Mouse (Mus musculus): ENCODE results near the gene Prdx5. TPM values are rescaled to one million over a fixed set of nuclear protein-coding genes. Genes with fewer than 3 reads are reported as not detected.

Gene Prdx5
- polyA plus RNA-seq, 1 experiment from 2014 or later: 90.5 TPM

DNA sequence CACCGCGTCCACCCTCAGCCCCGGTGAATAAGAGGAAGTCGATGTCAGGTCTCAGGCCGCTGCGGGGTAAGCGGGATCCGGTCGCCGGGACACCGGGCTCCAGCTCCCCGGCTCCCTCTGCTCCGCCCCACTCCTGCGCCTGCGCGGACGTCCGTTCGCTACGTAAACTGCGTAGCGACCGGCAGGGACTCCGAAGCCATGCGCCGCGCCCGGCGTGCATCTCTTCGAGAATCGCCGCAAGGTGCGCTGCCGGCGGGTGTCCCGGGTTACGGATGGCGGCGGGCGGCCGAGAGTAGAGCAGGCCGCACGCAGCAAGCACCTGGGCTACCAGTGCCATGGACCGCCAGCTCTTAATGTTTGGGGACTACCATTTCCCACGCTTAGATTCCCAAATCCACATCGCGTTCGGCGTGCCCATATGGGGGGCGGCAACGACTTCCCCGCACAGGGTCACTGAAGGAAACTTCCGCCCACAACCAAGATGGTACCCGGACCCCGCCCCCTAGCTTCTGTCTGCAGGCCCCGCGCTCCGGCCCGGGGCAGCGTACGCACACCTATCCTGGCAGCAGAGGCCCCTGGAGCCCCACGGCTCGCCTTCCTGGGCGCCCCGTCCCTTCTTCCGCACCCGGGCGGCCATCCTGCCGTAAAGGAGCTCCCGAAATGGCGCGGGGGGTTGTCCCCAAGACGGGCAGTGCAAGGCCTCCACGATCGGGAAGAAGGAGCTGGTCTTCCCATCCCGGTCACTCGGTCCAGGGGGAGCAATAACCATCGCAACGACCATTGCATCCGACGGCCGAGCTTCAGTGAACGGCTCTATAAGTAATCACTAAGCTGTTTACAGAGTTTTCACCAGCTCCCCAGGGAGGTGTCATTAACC lies 31.7 kb upstream of the Prdx5 start, which contains the start of gene Bad:
Bad (plus strand) TSS at position 490 of the 877 bp plus-strand sequence.
- peak within 1 kb of the TSS; percentile 69 for H3K4me3 ChIP-seq (ENCODE audit: low read depth, low read length)

DNA sequence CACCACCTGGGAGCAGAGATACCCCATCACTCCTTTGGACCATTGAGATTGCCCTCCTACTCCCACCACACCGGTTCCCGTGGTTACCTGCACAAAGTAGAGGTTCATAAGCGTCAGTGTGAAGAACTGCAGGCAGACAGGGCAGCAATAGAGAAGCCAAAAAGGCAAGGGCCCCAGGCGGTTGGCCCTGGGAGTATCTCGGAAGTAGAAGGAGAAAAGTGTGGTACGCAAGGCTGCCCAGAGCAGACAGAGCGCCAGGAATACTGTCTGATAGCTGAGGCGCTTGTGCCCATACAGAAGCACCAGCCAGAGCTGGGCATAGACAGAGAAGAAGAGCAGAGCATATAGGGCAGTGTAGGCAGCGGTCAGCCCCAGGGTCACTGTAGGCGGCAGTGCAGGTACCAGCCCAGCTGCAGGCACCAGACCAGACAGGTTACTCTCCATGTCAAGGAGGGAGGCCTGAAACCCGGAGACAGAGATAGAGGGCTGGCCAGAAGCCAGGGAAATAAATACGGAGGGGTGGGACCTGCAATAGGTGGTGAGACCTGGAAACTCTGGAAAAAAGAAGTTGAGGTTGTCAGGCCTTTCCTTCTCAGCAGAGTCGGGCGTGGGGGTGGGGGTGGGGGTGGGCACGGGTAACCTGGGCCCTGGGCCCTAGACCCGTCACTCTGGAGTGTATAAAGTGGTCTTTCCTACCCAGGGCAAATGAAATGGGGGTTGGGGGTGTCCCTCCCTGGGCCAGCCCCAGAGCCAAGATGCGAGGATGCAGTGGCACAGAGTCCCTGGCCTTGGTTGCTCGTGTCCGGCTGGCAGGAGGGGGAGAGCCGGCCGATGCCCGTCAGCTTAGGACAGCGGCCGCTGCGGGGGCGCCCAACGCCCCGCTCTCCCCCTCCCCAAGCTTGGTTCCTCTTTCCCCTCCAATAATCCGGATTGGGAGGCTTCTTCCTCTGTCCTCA lies 30.8 kb upstream of the Prdx5 start:
- H3K27ac ChIP-seq (replicated peaks; ENCODE audit: low read depth, low read length): no peak overlapping the region
- peaks cover 13% of the 10 kb centered on the region for H3K4me1 ChIP-seq (ENCODE audit: control insufficient read depth, insufficient read depth, low read length)
- WGBS: 22% methylated on average over 28 of the region's 29 CpGs
- no peaks in the 10 kb centered on the region for H3K36me3 ChIP-seq (ENCODE audit: control insufficient read depth, insufficient read depth, low read length)
- no peaks in the 10 kb centered on the region for H3K9me3 ChIP-seq (ENCODE audit: control insufficient read depth, low read length)
- H3K9ac ChIP-seq (ENCODE audit: low read length): peak overlapping the region; percentile 77
- DNase-seq (ENCODE audit: low spot score) (no peak), ATAC-seq (ENCODE audit: insufficient number of reproducible peaks, low FRiP score, low TSS enrichment, low read depth) (0 out of 2 replicates have a peak, but pooled peaks have one; percentile 19)
- H3K27me3 ChIP-seq (ENCODE audit: control insufficient read depth, insufficient read depth, low read length): peaks cover 7% of the 10 kb centered on the region
- H3K4me2 ChIP-seq (ENCODE audit: low read depth, severe bottlenecking): peak overlapping the region; percentile 88
- peak overlapping the region; percentile 69 for H3K4me3 ChIP-seq (ENCODE audit: low read depth, low read length)

More for the DNA sequence above, 31.7 kb upstream of the Prdx5 start, which contains the start of gene Bad:
- WGBS: under 1% methylated on average over 82 of the region's 83 CpGs
- Histone ChIP-seq H3K4me2 (ENCODE audit: low read depth, severe bottlenecking) (peak within 1 kb of the TSS; percentile 88), H3K9me3 (ENCODE audit: control insufficient read depth, low read length) (no peaks in the 10 kb centered on the region), H3K27ac (replicated peaks; ENCODE audit: low read depth, low read length) (peak within 1 kb of the TSS; percentile 72), H3K36me3 (ENCODE audit: control insufficient read depth, insufficient read depth, low read length) (no peaks in the 10 kb centered on the region), H3K9ac (ENCODE audit: low read length) (peak within 1 kb of the TSS; percentile 77), H3K27me3 (ENCODE audit: control insufficient read depth, insufficient read depth, low read length) (no peaks in the 10 kb centered on the region), H3K4me1 (ENCODE audit: control insufficient read depth, insufficient read depth, low read length) (peaks cover 13% of the 10 kb centered on the region)
- peak; percentile 98 for DNase-seq (ENCODE audit: low spot score)
- peak; percentile 75 for ATAC-seq (ENCODE audit: insufficient number of reproducible peaks, low FRiP score, low TSS enrichment, low read depth)

DNA sequence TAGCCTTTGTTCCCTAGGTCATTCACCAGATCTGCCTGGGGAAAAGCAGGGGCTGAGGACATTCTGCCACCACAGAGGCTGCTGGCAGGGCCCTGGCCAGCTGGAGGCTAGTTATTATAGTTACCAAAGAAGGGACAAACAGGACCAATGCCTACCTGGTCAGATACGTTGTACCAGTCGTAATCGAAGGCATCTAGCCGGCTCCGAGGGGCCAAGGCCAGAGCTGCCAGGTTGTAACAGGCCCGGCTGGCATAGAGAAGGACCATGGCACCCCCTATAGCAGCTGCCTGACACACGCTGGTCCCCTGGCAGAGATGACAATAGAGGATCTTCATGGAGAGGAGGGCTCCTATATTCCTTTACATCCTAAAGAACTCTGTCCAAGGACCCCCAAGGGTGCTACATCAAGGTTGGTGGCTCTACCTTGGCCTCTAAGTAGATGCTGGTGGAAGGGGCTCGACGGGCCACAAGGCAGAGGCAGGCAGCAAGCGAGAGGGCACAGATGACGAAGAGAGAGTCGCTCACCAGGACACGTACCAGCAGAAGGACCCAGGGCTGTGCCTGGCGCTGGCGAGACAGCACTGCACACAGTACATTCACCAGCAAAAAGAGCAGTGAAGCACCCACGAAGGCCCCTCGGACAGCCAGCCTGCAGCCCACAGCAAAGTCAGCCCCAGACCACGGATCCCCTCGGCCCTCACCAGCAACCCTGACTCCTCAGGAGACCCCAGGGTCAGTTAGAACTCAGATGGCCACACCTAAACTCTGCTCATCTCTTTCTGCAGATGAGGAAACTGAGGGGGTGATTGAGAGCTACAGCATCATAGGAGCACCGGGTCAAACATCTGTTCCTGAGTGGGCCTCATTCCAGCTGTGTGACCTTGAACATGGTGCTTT lies 29.4 kb upstream of the Prdx5 start:
- no peaks in the 10 kb centered on the region for H3K36me3 ChIP-seq (ENCODE audit: control insufficient read depth, insufficient read depth, low read length)
- ATAC-seq (ENCODE audit: insufficient number of reproducible peaks, low FRiP score, low TSS enrichment, low read depth) (no peak), DNase-seq (ENCODE audit: low spot score) (no peak)
- H3K9ac ChIP-seq (ENCODE audit: low read length): 0 out of 2 replicates have a peak overlapping the region, but pooled peaks have one; percentile 7
- H3K27ac ChIP-seq (replicated peaks; ENCODE audit: low read depth, low read length): no peak overlapping the region
- H3K27me3 ChIP-seq (ENCODE audit: control insufficient read depth, insufficient read depth, low read length): peaks cover 19% of the 10 kb centered on the region
- H3K9me3 ChIP-seq (ENCODE audit: control insufficient read depth, low read length): no peaks in the 10 kb centered on the region
- H3K4me1 ChIP-seq (ENCODE audit: control insufficient read depth, insufficient read depth, low read length): peaks cover 13% of the 10 kb centered on the region
- H3K4me2 ChIP-seq (ENCODE audit: low read depth, severe bottlenecking): no peak overlapping the region
- 90% methylated on average over 20 of the region's 20 CpGs for WGBS
- H3K4me3 ChIP-seq (ENCODE audit: low read depth, low read length): no peak overlapping the region

DNA sequence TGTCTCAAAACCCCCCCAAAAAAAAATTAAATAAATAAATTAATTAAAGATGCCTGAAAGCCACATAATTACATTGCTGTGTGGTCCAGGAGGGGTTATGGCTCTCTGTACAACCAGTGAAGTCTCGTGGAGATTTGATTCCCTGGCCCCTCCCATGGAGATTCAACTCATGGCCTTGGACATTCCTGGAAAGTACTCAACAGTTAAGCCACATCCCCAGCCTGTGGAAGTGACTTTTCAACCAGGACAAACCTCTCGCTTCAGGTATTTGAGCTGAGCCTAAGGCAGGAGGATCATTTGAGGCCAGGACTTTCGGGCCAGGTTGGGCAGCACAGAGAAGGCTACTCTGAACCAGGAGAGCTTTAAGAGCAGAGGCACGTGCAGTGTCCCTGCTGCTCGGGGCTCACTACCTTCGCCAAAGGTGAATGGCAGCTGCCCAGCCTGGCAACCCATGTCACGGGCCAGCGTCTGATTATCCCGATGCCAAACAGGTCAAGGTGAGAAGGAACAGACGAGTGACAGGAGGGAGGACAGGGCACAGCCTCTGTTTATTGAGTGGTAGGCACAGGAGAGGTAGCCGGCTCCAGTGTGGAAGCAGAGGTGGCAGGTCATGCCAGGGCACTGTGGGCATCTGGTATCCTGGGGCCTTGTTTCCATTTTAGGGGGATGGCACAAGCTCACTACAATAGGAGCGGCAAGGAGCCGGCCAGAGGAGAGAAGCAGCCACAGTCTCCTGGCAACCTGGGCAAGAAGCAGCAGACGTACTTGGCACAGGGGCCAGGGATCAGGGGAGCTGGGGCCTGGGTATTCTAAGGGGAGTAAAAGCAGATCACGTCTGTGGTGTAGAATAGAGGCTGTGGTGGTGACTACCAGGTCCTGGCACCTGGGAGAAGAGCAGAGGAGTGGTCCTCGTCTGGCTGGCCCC lies 27.9 kb upstream of the Prdx5 start:
- Histone ChIP-seq H3K4me3 (ENCODE audit: low read depth, low read length) (no peak overlapping the region), H3K4me2 (ENCODE audit: low read depth, severe bottlenecking) (no peak overlapping the region), H3K9me3 (ENCODE audit: control insufficient read depth, low read length) (no peaks in the 10 kb centered on the region), H3K9ac (ENCODE audit: low read length) (no peak overlapping the region), H3K4me1 (ENCODE audit: control insufficient read depth, insufficient read depth, low read length) (peaks cover 17% of the 10 kb centered on the region), H3K27ac (replicated peaks; ENCODE audit: low read depth, low read length) (no peak overlapping the region), H3K36me3 (ENCODE audit: control insufficient read depth, insufficient read depth, low read length) (no peaks in the 10 kb centered on the region), H3K27me3 (ENCODE audit: control insufficient read depth, insufficient read depth, low read length) (peaks cover 35% of the 10 kb centered on the region)
- WGBS: 80% methylated on average over 16 of the region's 16 CpGs
- ATAC-seq (ENCODE audit: insufficient number of reproducible peaks, low FRiP score, low TSS enrichment, low read depth) (no peak), DNase-seq (ENCODE audit: low spot score) (no peak)

DNA sequence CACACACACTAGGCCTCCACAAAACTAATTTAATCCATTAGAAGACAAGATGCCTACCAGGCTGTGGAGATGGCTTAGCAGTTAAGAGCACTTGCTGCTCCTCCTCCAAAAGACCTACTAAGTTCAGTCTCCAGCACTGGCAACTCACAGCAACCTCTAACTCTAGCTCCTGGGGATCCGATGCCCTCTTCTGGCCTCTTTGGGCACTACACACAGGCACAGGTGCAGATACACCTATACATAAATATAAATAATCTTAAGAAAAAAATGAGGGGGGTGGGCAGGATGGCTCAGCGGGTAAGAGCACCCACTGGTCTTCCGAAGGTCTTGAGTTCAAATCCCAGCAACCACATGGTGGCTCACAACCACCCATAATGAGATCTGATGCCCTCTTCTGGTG lies 26.4 kb upstream of the Prdx5 start:
- no peaks in the 10 kb centered on the region for H3K36me3 ChIP-seq (ENCODE audit: control insufficient read depth, insufficient read depth, low read length)
- no peak overlapping the region for H3K27ac ChIP-seq (replicated peaks; ENCODE audit: low read depth, low read length)
- 17% methylated on average over 3 of the region's 3 CpGs for WGBS
- no peak overlapping the region for H3K9ac ChIP-seq (ENCODE audit: low read length)
- H3K4me3 ChIP-seq (ENCODE audit: low read depth, low read length): no peak overlapping the region
- no peak for DNase-seq (ENCODE audit: low spot score)
- H3K9me3 ChIP-seq (ENCODE audit: control insufficient read depth, low read length): no peaks in the 10 kb centered on the region
- peaks cover 15% of the 10 kb centered on the region for H3K4me1 ChIP-seq (ENCODE audit: control insufficient read depth, insufficient read depth, low read length)
- no peak for ATAC-seq (ENCODE audit: insufficient number of reproducible peaks, low FRiP score, low TSS enrichment, low read depth)
- no peak overlapping the region for H3K4me2 ChIP-seq (ENCODE audit: low read depth, severe bottlenecking)
- H3K27me3 ChIP-seq (ENCODE audit: control insufficient read depth, insufficient read depth, low read length): peaks cover 50% of the 10 kb centered on the region

DNA sequence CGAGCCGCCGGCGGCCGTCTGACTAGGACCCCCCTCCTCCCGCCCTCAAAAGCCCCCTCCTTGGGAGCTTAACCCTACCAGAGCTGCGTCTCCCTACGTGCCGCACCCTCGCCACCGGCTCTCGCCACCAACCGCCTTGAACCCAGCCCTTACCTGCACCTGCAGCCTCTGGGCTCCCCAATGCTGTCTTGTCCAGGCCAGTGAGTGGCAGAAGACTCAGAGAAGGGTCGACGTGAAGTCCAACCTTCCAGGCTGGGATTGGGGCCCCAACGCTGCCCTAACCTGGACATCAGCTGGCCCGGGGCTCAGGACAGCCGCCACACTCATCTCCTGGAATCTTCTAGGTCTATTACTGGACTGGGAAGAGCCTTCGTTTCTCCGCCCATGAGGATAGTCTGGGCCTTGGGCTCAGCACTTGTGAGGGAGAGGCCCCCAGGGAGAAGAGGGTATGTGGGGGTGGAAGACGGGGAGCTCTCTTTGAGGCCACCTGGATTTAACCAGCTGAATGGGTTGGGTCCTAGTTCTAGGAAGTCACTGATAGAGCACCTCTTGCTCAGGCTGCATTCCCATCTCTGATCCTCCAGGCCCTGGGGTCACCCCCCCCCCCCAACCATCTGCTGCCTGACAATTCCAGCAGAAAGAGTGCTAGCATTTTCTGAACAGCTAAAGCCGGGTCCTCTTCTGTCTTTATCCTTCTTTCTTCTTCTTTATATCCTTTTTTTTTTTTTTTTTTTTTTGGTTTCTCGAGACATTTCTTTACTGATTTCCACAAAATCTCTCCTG lies 24.5 kb upstream of the Prdx5 start, which contains the start of gene Kcnk4:
Kcnk4 (minus strand) TSS at position 321 of the 783 bp plus-strand sequence.
- 8% methylated on average over 23 of the region's 23 CpGs for WGBS
- Histone ChIP-seq H3K27ac (replicated peaks; ENCODE audit: low read depth, low read length) (no peak within 1 kb of the TSS), H3K36me3 (ENCODE audit: control insufficient read depth, insufficient read depth, low read length) (no peaks in the 10 kb centered on the region), H3K9me3 (ENCODE audit: control insufficient read depth, low read length) (no peaks in the 10 kb centered on the region), H3K4me1 (ENCODE audit: control insufficient read depth, insufficient read depth, low read length) (peaks cover 7% of the 10 kb centered on the region), H3K4me3 (ENCODE audit: low read depth, low read length) (peak within 1 kb of the TSS; percentile 26), H3K4me2 (ENCODE audit: low read depth, severe bottlenecking) (peak within 1 kb of the TSS; percentile 33), H3K9ac (ENCODE audit: low read length) (no peak within 1 kb of the TSS), H3K27me3 (ENCODE audit: control insufficient read depth, insufficient read depth, low read length) (peaks cover 61% of the 10 kb centered on the region)
- no peak for ATAC-seq (ENCODE audit: insufficient number of reproducible peaks, low FRiP score, low TSS enrichment, low read depth)
- DNase-seq (ENCODE audit: low spot score): no peak

Measured in limb, embryonic 11.5 days (tissue).